Mouse (Mus musculus): ENCODE measurements at regions not wholly inside any gene's neighbourhood (a gene's known extent, or its start where the extent isn't known, plus 50 kb on each side); places are given as distances from the start of the nearest gene placed in this dataset.
A peak's percentile ranks its signal among the peaks of the same experiment; 100 is the strongest.

GRCm38 (mm10) chr8:33126981-33127380 is 301.5 kb upstream of the 5930422O12Rik start:
- Histone ChIP-seq H3K36me3 (ENCODE audit: control insufficient read depth, insufficient read depth, low read length) (no peaks in the 10 kb centered on the region), H3K4me3 (replicated peaks; ENCODE audit: low read depth, low read length) (no peak overlapping the region), H3K27ac (replicated peaks; ENCODE audit: low read depth, low read length) (no peak overlapping the region), H3K9ac (replicated peaks; ENCODE audit: low read length) (no peak overlapping the region), H3K4me2 (ENCODE audit: low read length) (no peak overlapping the region), H3K27me3 (ENCODE audit: control insufficient read depth, insufficient read depth, low read length) (no peaks in the 10 kb centered on the region), H3K9me3 (ENCODE audit: control insufficient read depth, low read length) (no peaks in the 10 kb centered on the region), H3K4me1 (ENCODE audit: control insufficient read depth, insufficient read depth, low read length) (no peaks in the 10 kb centered on the region)
- no peak for DNase-seq
- no peak for ATAC-seq (ENCODE audit: low FRiP score, low TSS enrichment)
- WGBS = 98% methylated on average over 2 of the region's 2 CpGs

- Histone ChIP-seq H3K4me1 (ENCODE audit: control insufficient read depth, insufficient read depth, low read length) (no peaks in the 10 kb centered on the region), H3K9me3 (ENCODE audit: control insufficient read depth, low read length) (no peaks in the 10 kb centered on the region), H3K27me3 (ENCODE audit: control insufficient read depth, insufficient read depth, low read length) (no peaks in the 10 kb centered on the region), H3K4me3 (replicated peaks; ENCODE audit: low read depth, low read length) (no peak overlapping the region), H3K9ac (replicated peaks; ENCODE audit: low read length) (no peak overlapping the region), H3K4me2 (ENCODE audit: low read length) (no peak overlapping the region), H3K27ac (replicated peaks; ENCODE audit: low read depth, low read length) (no peak overlapping the region), H3K36me3 (ENCODE audit: control insufficient read depth, insufficient read depth, low read length) (no peaks in the 10 kb centered on the region)
- DNase-seq (no peak), ATAC-seq (ENCODE audit: low FRiP score, low TSS enrichment) (no peak)
- 15% methylated on average over 2 of the region's 2 CpGs for WGBS
Observed at GRCm38 (mm10) chr8:33138874-33139273, 289.6 kb upstream of the 5930422O12Rik start.

- DNase-seq (no peak), ATAC-seq (ENCODE audit: low FRiP score, low TSS enrichment) (no peak)
- no peak overlapping the region for H3K9ac ChIP-seq (replicated peaks; ENCODE audit: low read length)
- H3K4me2 ChIP-seq (ENCODE audit: low read length) = no peak overlapping the region
- H3K4me1 ChIP-seq (ENCODE audit: control insufficient read depth, insufficient read depth, low read length) = no peaks in the 10 kb centered on the region
- H3K36me3 ChIP-seq (ENCODE audit: control insufficient read depth, insufficient read depth, low read length) = no peaks in the 10 kb centered on the region
- H3K9me3 ChIP-seq (ENCODE audit: control insufficient read depth, low read length) = no peaks in the 10 kb centered on the region
- H3K27ac ChIP-seq (replicated peaks; ENCODE audit: low read depth, low read length) = no peak overlapping the region
- WGBS = 33% methylated on average over 2 of the region's 2 CpGs
- no peak overlapping the region for H3K4me3 ChIP-seq (replicated peaks; ENCODE audit: low read depth, low read length)
- H3K27me3 ChIP-seq (ENCODE audit: control insufficient read depth, insufficient read depth, low read length) = no peaks in the 10 kb centered on the region
Observed at GRCm38 (mm10) chr8:33139850-33140249, 288.7 kb upstream of the 5930422O12Rik start.

GRCm38 (mm10) chr8:33177642-33178041 is 250.9 kb upstream of the 5930422O12Rik start:
- no peaks in the 10 kb centered on the region for H3K9me3 ChIP-seq (ENCODE audit: control insufficient read depth, low read length)
- WGBS = 79% methylated on average over 6 of the region's 6 CpGs
- no peaks in the 10 kb centered on the region for H3K36me3 ChIP-seq (ENCODE audit: control insufficient read depth, insufficient read depth, low read length)
- DNase-seq = peak; percentile 31
- H3K4me3 ChIP-seq (replicated peaks; ENCODE audit: low read depth, low read length) = no peak overlapping the region
- ATAC-seq (ENCODE audit: low FRiP score, low TSS enrichment) = no peak
- no peak overlapping the region for H3K9ac ChIP-seq (replicated peaks; ENCODE audit: low read length)
- H3K27ac ChIP-seq (replicated peaks; ENCODE audit: low read depth, low read length) = no peak overlapping the region
- H3K4me1 ChIP-seq (ENCODE audit: control insufficient read depth, insufficient read depth, low read length) = no peaks in the 10 kb centered on the region
- no peak overlapping the region for H3K4me2 ChIP-seq (ENCODE audit: low read length)
- no peaks in the 10 kb centered on the region for H3K27me3 ChIP-seq (ENCODE audit: control insufficient read depth, insufficient read depth, low read length)

GRCm38 (mm10) chr8:33183029-33183428 is 245.5 kb upstream of the 5930422O12Rik start:
- Histone ChIP-seq H3K4me2 (ENCODE audit: low read length) (no peak overlapping the region), H3K27ac (replicated peaks; ENCODE audit: low read depth, low read length) (no peak overlapping the region), H3K4me1 (ENCODE audit: control insufficient read depth, insufficient read depth, low read length) (no peaks in the 10 kb centered on the region), H3K36me3 (ENCODE audit: control insufficient read depth, insufficient read depth, low read length) (no peaks in the 10 kb centered on the region), H3K9me3 (ENCODE audit: control insufficient read depth, low read length) (no peaks in the 10 kb centered on the region), H3K9ac (replicated peaks; ENCODE audit: low read length) (no peak overlapping the region), H3K27me3 (ENCODE audit: control insufficient read depth, insufficient read depth, low read length) (no peaks in the 10 kb centered on the region), H3K4me3 (replicated peaks; ENCODE audit: low read depth, low read length) (no peak overlapping the region)
- ATAC-seq (ENCODE audit: low FRiP score, low TSS enrichment) (no peak), DNase-seq (peak; percentile 4)
- WGBS = 60% methylated on average over 9 of the region's 9 CpGs

All from midbrain, embryonic 14.5 days (tissue).